Mouse (Mus musculus): ENCODE data around the gene Prkd2. TPM values are rescaled to one million over a fixed set of nuclear protein-coding genes. Genes with fewer than 3 reads are reported as not detected.

The Prkd2 gene
- total RNA-seq, 2 experiments from 2014 or later = 6.4 to 6.8 TPM

DNA sequence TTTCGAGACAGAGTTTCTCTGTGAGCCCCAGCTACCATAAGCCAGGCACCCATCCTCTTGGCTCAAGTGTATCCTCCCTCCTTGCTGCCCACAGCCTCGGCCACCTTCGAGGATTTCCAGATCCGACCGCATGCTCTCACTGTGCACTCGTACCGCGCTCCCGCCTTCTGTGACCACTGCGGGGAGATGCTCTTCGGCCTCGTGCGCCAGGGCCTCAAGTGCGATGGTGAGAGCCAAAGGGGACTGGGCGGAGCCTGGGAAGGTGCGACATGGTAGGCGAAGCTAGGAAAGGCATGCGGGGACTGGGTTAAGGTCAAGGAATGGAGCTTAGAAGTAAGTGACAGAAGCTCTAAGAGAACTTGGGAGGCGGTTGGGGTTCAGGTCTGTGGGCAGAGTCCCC, 4.8 kb downstream of the Prkd2 start:
- intact Hi-C loops (cut with DNase I) = loop anchor here (5.0 kb wide), 1 partner anchor 35 kb away; no protein-coding TSS in a partner anchor
- DNase-seq (ENCODE audit: extremely low spot score in 1 of 2, low spot score in 2 of 2) = no peak

DNA sequence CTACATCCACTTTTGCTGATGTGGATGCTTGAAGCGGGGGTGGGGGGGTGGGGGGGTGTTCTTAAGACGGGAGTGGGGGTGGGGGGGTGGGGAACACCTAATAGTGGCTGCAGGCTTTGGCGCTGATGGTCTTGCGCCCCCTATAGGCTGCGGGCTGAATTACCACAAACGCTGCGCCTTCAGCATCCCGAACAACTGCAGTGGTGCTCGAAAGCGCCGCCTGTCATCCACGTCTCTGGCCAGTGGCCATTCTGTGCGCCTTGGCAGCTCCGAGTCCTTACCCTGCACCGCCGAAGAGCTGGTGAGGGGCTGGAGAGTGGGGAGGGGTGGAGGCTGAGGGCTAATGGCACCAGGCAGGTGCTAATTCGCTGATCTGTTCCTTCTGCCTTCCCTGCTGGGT, 5.9 kb downstream of the Prkd2 start:
- intact Hi-C loops (cut with DNase I) = loop anchor here (5.0 kb wide), 1 partner anchor 36 kb away; no protein-coding TSS in a partner anchor
- DNase-seq (ENCODE audit: extremely low spot score in 1 of 2, low spot score in 2 of 2) = peak; percentile 70 to 79

DNA sequence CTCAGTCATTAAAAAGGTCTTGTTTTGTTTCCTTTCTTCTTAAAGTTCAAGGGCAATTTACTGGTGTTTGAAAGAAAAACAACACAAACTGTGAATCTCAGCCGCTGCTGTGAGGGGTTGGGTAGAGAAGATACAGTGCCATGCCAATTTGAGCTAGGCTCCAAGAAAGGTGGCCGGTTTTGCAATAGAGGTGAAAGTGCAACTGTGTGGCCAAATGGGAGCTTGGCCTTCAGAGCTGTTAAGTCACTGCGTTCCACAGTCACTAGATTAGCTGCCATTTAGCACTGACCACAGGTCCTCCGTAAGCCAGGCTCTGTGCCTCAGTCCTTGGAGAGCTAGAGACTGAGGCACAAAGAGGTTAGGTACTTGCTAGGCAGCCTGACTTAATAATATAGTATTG, 8.9 kb downstream of the Prkd2 start:
- intact Hi-C loops (cut with DNase I) = loop anchor here (10.0 kb wide), 1 partner anchor 63 kb away; no protein-coding TSS in a partner anchor
- no peak for DNase-seq (ENCODE audit: extremely low spot score in 1 of 2, low spot score in 2 of 2)

DNA sequence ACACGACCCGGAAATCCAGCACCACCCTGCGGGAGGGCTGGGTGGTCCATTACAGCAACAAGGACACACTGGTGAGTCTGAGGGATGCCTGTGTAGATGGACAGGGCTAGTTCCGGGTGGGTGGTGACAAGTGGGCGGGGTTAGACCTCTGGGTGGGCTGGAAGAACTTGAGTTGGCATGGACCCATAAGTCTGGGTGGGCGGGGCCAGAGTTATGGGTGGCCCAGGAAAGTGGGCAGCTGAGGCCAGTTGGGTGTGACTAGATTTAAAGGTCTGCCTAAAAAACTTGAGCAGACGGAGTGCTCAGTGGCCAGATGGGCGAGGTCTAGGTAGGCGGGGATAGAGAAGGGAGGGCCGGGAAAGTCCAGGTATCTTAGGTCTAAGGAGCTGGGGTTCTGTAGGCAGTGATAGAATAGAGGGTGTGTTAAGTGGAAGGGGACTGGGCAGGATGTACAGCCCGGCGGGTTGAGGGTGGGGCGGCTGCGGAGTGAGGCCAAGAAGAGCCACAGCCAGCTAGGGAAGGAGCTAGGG, 10.7 kb downstream of the Prkd2 start:
- intact Hi-C loops (cut with DNase I) = loop anchor here (10.0 kb wide), 1 partner anchor 61 kb away; no protein-coding TSS in a partner anchor
- DNase-seq (ENCODE audit: extremely low spot score in 1 of 2, low spot score in 2 of 2) = peak in 1 of 2 experiments; percentile 61

DNA sequence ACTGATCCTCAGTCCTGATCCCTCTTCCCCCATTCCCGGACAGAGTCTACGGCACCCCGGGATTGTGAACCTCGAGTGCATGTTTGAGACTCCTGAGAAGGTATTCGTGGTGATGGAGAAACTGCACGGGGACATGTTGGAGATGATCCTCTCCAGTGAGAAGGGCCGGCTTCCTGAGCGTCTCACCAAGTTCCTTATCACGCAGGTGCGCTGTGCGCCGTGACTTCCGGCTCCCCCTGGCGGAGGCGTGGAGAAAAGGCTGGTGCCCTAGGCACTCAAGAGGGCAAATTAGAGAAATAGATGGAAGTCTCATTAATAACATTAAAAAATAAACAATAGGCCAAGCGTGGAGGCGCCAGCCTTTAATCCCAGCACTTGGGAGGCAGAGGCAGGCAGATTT, 15.6 kb downstream of the Prkd2 start:
- intact Hi-C loops (cut with DNase I) = loop anchor here (10.0 kb wide), 1 partner anchor 56 kb away; no protein-coding TSS in a partner anchor
- no peak for DNase-seq (ENCODE audit: extremely low spot score in 1 of 2, low spot score in 2 of 2)

DNA sequence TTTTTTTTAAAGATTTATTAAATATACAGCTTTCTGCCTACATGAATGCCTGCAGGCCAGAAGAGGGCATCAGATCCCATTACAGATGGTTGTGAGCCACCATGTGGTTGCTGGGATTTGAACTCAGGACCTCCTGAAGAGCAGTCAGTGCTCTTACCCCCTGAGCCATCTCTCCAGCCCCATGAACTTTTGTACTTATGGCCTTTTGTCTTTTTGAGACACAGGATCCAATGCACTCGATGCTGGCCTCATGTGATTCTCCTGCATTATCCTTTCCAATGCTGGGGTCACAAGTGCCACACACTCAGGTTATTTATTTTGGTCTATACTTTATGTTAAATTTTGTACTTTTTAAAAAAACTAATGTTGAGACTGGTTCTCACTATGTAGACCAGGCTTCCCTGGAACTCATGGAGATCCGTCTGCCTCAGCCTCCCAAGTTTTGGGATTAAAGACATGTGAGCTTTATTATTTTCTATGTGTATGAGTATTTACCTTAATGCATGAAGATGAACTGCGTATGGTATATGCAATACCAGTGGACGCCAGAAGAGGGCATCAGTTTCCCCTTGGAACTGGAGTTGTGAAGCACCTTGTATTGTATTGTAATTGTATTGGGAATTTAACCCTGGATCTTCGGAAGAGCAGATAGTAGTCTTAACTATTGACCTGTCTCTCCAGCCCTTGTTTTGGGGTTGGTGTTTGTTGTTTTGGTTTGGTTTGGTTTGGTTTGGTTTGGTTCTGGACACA, 17.4 kb downstream of the Prkd2 start:
- intact Hi-C loops (cut with DNase I) = loop anchor here (10.0 kb wide), 1 partner anchor 55 kb away; no protein-coding TSS in a partner anchor
- no peak for DNase-seq (ENCODE audit: extremely low spot score in 1 of 2, low spot score in 2 of 2)

DNA sequence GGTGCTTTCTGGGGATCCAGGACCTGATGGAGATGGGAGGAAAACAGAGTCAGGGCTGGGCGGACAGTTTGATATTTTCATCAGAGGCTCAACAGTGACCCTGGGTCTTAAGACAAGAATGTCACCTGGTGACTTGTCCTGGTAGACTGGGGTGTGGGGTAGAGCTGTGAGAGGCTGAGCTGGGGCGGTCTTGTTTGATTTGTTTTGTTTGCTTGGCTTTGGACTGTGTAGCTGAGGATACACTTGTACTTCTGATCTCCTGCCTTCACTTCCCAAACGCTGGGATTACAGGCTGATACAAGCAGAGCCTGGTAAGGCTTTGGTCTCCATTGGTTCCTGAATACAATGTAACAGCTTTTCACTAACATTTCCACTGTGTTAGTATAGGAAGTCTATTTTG, 24.8 kb downstream of the Prkd2 start:
- intact Hi-C loops (cut with DNase I) = no loop called here
- DNase-seq (ENCODE audit: extremely low spot score in 1 of 2, low spot score in 2 of 2) = no peak

DNA sequence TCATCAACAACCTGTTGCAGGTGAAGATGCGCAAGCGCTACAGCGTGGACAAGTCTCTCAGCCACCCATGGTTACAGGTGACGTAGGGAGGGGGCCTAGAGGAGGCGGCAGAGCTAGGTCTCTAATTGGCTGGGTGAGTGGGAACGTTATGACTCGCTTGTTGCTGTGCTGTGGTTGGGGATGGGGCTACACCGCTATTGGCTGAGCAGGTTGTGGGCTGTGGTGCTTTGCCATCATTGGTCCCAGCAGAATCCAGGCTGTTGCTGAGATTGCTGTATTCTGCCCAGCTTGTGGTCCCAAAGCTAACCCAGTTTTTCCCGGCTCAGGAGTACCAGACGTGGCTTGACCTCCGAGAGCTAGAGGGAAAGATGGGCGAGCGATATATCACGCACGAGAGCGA, 26.8 kb downstream of the Prkd2 start:
- intact Hi-C loops (cut with DNase I) = no loop called here
- peak; percentile 90 to 95 for DNase-seq (ENCODE audit: extremely low spot score in 1 of 2, low spot score in 2 of 2)

DNA sequence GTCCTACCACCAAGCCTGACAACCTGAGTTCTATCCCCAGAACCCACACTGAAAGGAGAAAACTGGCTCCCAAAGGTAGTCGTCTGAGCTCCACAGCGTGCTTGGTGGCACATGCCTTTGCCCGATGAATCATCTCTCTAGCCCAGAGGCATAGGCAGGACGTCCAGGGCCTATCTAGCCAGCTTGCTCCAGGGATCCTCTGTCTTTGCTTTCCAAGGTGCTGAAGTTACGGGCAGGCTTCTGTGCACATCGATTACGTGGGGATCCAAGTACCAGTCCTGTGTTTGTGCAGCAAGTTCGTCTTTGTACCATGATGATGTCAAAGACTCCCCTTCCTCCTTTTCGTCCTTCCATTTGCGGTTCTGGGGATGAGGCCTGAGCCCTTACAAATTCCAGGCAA, 28.9 kb downstream of the Prkd2 start:
- intact Hi-C loops (cut with DNase I) = no loop called here
- no peak for DNase-seq (ENCODE audit: extremely low spot score in 1 of 2, low spot score in 2 of 2)

DNA sequence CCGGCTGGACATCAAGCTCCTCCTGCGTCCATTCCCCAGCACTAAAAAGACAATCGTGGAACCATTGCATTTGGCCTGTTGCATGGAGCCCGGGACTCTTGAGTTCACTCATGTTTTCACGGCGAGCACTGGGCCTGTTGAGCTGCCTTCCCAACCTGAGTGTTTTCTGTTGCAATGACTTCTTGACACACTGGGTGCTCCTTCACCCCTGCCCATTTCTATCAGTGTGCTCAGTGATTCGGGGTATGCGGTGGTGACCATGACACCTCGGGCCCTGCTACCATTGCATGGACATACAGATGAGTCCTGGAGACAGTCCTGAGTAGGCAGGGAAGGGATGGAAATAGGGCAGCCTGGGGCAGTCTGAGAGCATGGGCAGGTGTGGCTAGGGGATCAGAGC, 29.8 kb downstream of the Prkd2 start:
- DNase-seq (ENCODE audit: extremely low spot score in 1 of 2, low spot score in 2 of 2) = no peak
- intact Hi-C loops (cut with DNase I) = no loop called here

DNA sequence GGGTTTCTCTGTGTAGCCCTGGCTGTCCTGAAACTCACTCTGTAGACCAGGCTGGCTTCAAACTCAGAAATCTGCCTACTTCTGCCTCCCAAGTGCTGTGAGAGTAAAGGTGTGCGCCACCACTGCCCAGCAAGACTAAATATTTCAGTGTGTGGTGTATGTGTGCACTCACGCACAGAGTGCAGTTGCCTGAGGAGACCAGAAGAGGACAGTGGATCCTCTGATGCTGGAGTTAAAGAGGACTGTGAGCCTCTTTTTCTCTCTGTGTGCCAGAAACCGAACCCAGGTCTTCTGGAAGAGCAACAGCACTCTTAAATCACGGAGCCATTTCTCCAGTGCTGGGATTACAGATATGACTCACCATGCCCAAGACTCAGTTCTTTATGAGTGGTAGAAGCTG, 30.7 kb downstream of the Prkd2 start:
- no peak for DNase-seq (ENCODE audit: extremely low spot score in 1 of 2, low spot score in 2 of 2)
- intact Hi-C loops (cut with DNase I) = no loop called here

DNA sequence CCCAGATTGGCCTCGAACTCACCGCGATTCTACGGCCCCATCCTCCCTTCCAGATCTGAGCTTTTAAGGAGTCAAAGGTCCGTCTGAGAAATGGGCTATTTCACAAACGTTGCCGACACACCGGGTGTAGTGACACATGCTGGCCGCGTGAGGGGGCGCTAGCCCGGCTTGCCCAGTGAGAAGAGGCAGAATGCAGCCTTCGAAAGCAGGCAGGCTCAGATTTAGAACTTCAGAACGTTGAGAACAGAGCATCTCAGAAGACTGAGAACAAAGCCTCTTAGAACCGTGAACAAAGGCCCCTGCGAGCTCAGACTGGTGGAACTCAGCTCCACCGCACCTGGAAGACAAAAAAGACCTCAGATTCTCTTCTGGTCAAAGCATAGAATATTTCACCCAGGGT, 31.5 kb downstream of the Prkd2 start:
- DNase-seq (ENCODE audit: extremely low spot score in 1 of 2, low spot score in 2 of 2) = peak; percentile 69 to 84
- intact Hi-C loops (cut with DNase I) = no loop called here

DNA sequence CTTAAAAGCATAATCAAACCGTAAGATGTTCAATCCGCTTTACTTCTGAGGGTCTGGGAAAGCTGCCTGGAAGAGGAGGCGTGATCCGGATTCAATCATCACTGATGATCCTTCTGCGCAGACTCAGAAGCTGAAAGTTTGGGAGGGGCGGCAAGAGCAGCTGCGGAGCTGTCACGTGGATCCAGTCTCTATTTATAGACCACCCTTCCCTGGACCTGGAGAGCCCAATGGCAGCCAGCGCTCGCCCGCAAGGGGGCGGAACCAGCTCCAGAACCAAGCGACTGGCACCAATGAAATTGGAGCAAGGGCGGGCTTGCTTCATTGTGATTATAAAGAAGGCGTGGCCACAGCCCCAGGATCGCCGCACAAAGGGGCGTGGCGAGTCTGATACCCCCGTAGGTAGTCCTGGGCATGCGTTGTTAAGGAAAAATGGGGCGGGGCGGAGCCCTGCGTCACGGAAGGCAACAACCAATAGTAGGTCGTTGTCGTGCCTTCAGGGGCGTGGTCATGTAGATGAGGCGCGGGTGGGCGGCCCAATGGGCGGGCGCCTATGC, 32.1 kb downstream of the Prkd2 start:
- intact Hi-C loops (cut with DNase I) = no loop called here
- peak; percentile 100 for DNase-seq (ENCODE audit: extremely low spot score in 1 of 2, low spot score in 2 of 2)

DNA sequence AGATGAGACGGTGACA, 32.4 kb downstream of the Prkd2 start, which contains the start of gene Dact3:
Gene Dact3, plus strand, starts transcription at position 8 of the 16 bp plus-strand sequence.
- DNase-seq (ENCODE audit: extremely low spot score in 1 of 2, low spot score in 2 of 2) = no peak
- intact Hi-C loops (cut with DNase I) = no loop called here

DNA sequence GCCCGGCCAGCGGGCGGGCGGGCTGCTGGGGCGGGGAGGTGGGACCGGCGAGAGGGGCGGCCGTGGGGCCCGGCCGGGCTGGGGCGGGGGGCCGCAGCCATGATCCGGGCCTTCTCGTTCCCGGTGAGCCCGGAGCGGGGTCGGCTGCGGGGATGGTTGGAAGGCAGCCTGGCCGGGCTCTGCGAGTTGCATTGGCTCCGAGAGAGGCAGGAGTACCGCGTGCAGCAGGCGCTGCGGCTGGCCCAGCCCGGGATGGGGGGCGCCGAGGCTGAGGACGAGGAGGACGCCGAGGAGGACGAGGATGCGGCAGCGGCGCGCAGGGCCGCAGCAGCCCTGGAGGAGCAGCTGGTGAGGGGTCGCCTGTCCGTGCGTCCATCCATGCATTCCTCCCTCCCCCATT, 32.6 kb downstream of the Prkd2 start:
- DNase-seq (ENCODE audit: extremely low spot score in 1 of 2, low spot score in 2 of 2) = no peak
- intact Hi-C loops (cut with DNase I) = no loop called here

DNA sequence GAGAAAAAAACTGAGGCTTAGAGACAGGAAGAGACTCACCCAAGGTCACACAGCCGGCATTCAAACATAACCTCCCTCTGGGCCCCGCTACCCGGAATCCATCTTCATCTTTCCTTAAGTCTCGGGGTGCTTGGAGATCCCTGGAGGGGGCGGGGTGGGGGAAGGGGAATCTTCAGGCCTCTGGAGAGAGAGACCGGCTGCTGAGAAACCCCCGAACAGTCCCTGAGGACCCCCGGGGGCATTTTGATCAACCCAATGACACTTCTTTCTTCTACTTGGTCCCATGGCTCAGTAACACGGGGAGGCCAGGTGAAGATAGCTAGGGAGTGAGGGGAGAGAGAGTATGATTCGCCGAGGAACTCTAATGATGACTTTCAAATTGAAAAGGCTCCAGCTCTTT, 33.3 kb downstream of the Prkd2 start:
- intact Hi-C loops (cut with DNase I) = no loop called here
- no peak for DNase-seq (ENCODE audit: extremely low spot score in 1 of 2, low spot score in 2 of 2)

DNA sequence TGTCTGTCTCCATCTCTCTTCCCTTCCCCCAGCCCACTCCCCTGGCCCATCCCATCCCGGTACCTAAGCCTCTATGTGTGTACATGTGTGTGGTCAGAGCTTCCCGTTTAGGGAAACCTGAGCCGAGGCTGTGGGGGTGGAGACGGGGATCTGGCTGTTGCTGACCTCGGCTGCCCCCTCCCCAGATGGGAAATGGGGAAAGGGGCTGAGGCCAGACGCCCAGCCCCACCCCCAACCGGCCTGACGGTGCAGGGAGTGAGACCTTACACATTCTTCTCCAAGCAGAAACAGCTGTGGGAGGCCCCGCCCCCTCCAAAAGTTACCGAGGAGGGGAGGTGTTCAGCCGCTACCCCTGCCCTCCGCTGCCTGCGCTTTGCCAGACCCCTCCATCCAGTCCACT, 33.9 kb downstream of the Prkd2 start:
- peak in 1 of 2 experiments; percentile 76 for DNase-seq (ENCODE audit: extremely low spot score in 1 of 2, low spot score in 2 of 2)
- intact Hi-C loops (cut with DNase I) = no loop called here

DNA sequence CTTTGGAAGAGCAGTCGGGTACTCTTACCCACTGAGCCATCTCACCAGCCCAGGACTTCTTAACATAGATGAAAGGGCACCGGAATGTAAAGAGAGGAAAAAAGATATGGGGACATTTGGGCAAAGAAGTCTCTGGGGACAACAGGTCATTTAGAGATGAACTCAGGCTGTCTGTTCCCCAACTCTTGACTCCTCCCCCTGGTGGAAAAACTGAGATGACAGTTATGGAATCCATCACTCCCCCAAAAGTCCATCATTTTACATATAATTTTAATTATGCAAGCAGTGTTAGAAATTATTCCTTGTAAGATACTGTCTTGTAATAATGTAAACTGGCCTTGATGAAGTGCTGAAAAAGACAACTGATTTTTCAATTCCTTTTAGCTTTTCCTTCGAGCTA, 35.0 kb downstream of the Prkd2 start:
- intact Hi-C loops (cut with DNase I) = no loop called here

DNA sequence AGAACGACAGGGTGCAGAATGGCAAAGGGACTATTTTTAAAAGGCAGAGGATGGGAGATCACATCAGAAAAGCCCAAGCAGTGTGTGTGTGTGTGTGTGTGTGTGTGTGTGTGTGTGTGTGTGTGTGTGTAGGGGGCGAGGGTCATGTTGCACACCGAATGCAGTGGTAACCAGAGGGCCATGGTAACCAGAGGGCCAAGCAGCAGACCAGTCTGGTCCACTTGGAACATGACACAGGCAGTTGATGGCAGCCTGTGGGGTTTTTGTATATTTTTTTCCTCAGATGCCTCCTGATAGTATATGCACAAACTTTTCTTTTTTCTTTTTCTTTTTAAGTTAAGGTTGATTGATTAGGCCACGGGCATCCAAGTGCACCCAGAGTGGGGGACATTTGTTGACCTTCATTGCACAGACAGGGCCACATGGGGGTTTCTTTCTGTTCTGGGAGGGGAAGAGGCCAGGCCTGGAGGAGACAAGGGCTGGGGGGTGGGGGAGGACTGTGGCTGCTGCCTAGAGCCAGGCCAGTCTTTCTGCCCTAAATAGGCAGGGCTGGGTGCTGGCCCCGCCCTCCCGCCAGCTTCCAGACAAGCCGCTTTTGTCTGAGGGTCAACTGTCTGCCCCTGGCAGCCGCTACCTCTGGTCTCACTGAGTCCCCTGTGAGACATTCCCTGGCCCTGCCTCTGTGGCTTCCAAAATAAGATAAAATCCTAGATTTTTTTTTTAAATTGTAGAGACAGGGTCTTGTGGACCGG, 37.3 kb downstream of the Prkd2 start:
- DNase-seq (ENCODE audit: extremely low spot score in 1 of 2, low spot score in 2 of 2) = peak in 1 of 2 experiments; percentile 65
- intact Hi-C loops (cut with DNase I) = no loop called here

More for the DNA sequence above, 35.0 kb downstream of the Prkd2 start:
- DNase-seq (ENCODE audit: extremely low spot score in 1 of 2, low spot score in 2 of 2) = no peak

DNA sequence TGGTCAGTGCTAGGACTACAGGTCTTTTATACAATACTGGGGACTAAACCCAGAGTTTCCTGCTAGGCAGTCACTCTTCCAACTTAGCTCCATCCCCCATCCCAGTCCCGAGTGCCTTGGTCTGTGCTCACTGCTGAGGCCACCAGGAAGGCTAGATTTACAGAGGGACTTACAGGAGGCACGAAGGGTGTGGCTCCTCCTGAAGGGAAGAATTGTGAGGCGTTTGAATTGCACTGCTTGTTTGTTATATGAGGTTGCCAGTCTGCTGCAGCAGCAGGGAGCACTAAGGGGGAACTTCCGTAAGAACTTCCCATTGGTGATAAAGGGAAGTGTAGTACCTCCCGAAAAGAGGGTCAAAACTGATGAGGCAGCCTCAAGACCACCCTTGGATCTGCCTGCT, 37.9 kb downstream of the Prkd2 start:
- no peak for DNase-seq (ENCODE audit: extremely low spot score in 1 of 2, low spot score in 2 of 2)
- intact Hi-C loops (cut with DNase I) = no loop called here

Measured in left cerebral cortex, postnatal 10 days (tissue).